ENCODE assay signal across 17 mouse cellular contexts in the genomic region with DNA sequence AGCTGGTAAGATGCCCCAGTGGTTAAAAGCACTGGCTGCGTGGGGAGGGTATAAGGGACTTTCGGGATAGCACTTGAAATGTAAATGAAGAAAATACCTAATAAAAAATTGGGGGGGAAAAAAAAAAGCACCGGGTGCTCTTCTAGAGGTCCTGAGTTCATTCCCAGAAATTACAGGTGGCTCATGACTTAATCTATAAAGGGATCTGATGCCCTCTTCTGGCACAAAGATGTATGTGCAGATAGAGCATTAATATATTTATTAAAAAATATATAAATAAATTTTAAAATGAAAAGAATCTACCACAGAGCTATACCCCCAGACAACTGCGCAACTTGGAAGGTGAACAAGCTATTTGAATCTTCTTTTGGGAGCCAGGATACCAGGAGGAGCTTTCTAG. TPM values are rescaled to one million over a fixed set of nuclear protein-coding genes. Genes with fewer than 3 reads are reported as not detected.
DNase-seq lines count a peak whose midpoint lies in the region; ATAC-seq and TF ChIP-seq lines count a peak whose summit lies in the region.
"Had no signal": no experiment of that assay in that cellular context is flagged by ENCODE, and none has a peak within 500 bp of the region (broad histone marks: within the 10 kb centered on the region; RNA-seq: fewer than 3 reads in every experiment).

No protein-coding gene starts in this region.

- H3K27ac ChIP-seq in forebrain, embryonic 14.5 days (ENCODE audit: low read depth, low read length), result no peak overlapping the region
- H3K27ac ChIP-seq in forebrain, embryonic 12.5 days, result no peak overlapping the region
- no peak overlapping the region for H3K27ac ChIP-seq in left cerebral cortex, adult 2 months
- H3K27ac ChIP-seq in forebrain, embryonic 11.5 days (ENCODE audit: low read depth, low read length), result no peak overlapping the region
- H3K27ac ChIP-seq: limb, embryonic 12.5 days had no signal

- H3K27me3 ChIP-seq in forebrain, embryonic 14.5 days (replicated peaks; ENCODE audit: control insufficient read depth, insufficient read depth, low read length), result no peaks in the 10 kb centered on the region
- H3K27me3 ChIP-seq in forebrain, embryonic 12.5 days, result peaks cover 16% of the 10 kb centered on the region
- no peaks in the 10 kb centered on the region for H3K27me3 ChIP-seq in forebrain, embryonic 11.5 days (ENCODE audit: control insufficient read depth, insufficient read depth, low read length)
- H3K27me3 ChIP-seq: Patski had no signal

- no peak overlapping the region for H3K4me2 ChIP-seq in forebrain, embryonic 14.5 days (ENCODE audit: low read length)
- no peak overlapping the region for H3K4me2 ChIP-seq in forebrain, embryonic 12.5 days
- H3K4me2 ChIP-seq in forebrain, embryonic 11.5 days (ENCODE audit: low read depth, low read length, severe bottlenecking), result no peak overlapping the region
- H3K4me2 ChIP-seq: limb, embryonic 12.5 days had no signal

- no peak overlapping the region for H3K4me3 ChIP-seq in forebrain, embryonic 14.5 days (ENCODE audit: low read depth, low read length)
- no peak overlapping the region for H3K4me3 ChIP-seq in forebrain, embryonic 12.5 days (replicated peaks)
- H3K4me3 ChIP-seq in left cerebral cortex, adult 2 months, result no peak overlapping the region
- no peak overlapping the region for H3K4me3 ChIP-seq in forebrain, embryonic 11.5 days (ENCODE audit: low read depth, low read length)
- H3K4me3 ChIP-seq: limb, embryonic 12.5 days had no signal

- no peaks in the 10 kb centered on the region for H3K9me3 ChIP-seq in forebrain, embryonic 14.5 days (replicated peaks; ENCODE audit: control insufficient read depth, low read length)
- no peaks in the 10 kb centered on the region for H3K9me3 ChIP-seq in forebrain, embryonic 12.5 days
- no peaks in the 10 kb centered on the region for H3K9me3 ChIP-seq in forebrain, embryonic 11.5 days (ENCODE audit: control insufficient read depth, low read length)
- H3K9me3 ChIP-seq: limb, embryonic 12.5 days had no signal

- 26% methylated on average over 4 of the region's 4 CpGs for WGBS in forebrain, embryonic 14.5 days
- 41% methylated on average over 4 of the region's 4 CpGs for WGBS in forebrain, embryonic 12.5 days
- WGBS in forebrain, embryonic 11.5 days, result 35% methylated on average over 4 of the region's 4 CpGs

- TF ChIP-seq POLR2A in brain, embryonic 14.5 days (IDR thresholded peaks at IDR 0.05; ENCODE audit: borderline replicate concordance, extremely low read depth, insufficient read depth, insufficient read length, poor library complexity, severe bottlenecking), result no peak

- H3K9ac ChIP-seq in forebrain, embryonic 14.5 days (ENCODE audit: low read length), result no peak overlapping the region
- no peak overlapping the region for H3K9ac ChIP-seq in forebrain, embryonic 12.5 days
- no peak overlapping the region for H3K9ac ChIP-seq in forebrain, embryonic 11.5 days (ENCODE audit: low read length)
- H3K9ac ChIP-seq: limb, embryonic 12.5 days had no signal

- no peaks in the 10 kb centered on the region for H3K36me3 ChIP-seq in forebrain, embryonic 14.5 days (ENCODE audit: control insufficient read depth, insufficient read depth, low read length)
- H3K36me3 ChIP-seq in forebrain, embryonic 12.5 days (replicated peaks), result no peaks in the 10 kb centered on the region
- no peaks in the 10 kb centered on the region for H3K36me3 ChIP-seq in forebrain, embryonic 11.5 days (ENCODE audit: control insufficient read depth, insufficient read depth, low read length)
- H3K36me3 ChIP-seq: limb, embryonic 12.5 days had no signal

- intact Hi-C loops in left cerebral cortex, adult 2 months (cut with DNase I), result loop anchor here (2.0 kb wide), 1 partner anchor 138 kb away; no protein-coding TSS in a partner anchor
- intact Hi-C loops in left cerebral cortex, postnatal 36 days (cut with DNase I), result no loop called here

- H3K4me1 ChIP-seq in forebrain, embryonic 14.5 days (ENCODE audit: control insufficient read depth, insufficient read depth, low read length), result no peaks in the 10 kb centered on the region
- H3K4me1 ChIP-seq in forebrain, embryonic 12.5 days, result no peaks in the 10 kb centered on the region
- H3K4me1 ChIP-seq in forebrain, embryonic 11.5 days (replicated peaks; ENCODE audit: control insufficient read depth, insufficient read depth, low read length), result no peaks in the 10 kb centered on the region
- H3K4me1 ChIP-seq: limb, embryonic 12.5 days had no signal

- no peak; the same call in 1 of the 2 replicates for ATAC-seq in forebrain, embryonic 14.5 days
- ATAC-seq in forebrain, embryonic 12.5 days (ENCODE audit: low FRiP score), result no peak
- ATAC-seq in forebrain, embryonic 11.5 days (replicated peaks; ENCODE audit: low FRiP score), result no peak
- ATAC-seq: Patski had no signal

- DNase-seq in forebrain, embryonic 14.5 days (ENCODE audit: low spot score), result peak; percentile 59
- DNase-seq in left cerebral cortex, adult 2 months (ENCODE audit: extremely low spot score in 1 of 2, low spot score in 2 of 2), result no peak
- DNase-seq in left cerebral cortex, postnatal 36 days (ENCODE audit: low spot score in 2 of 2), result no peak
- peak; percentile 72 for DNase-seq in 416B (ENCODE audit: low read depth)
- DNase-seq in brain, embryonic 14.5 days (ENCODE audit: low read depth), result peak; percentile 40
- no peak for DNase-seq in adrenal gland, postnatal 25 days
- DNase-seq in forebrain, embryonic 11.5 days (ENCODE audit: low spot score), result no peak
- DNase-seq: cerebellum, adult 9-11 months; heart, postnatal 4 days; kidney, adult 11 months; kidney, postnatal 36 days; thymus, postnatal 4 days had no signal

- TF ChIP-seq CTCF in left cerebral cortex, adult 2 months (IDR thresholded peaks at IDR 0.05), result peak; percentile 65
- no peak for TF ChIP-seq CTCF in brain, embryonic 14.5 days (IDR thresholded peaks at IDR 0.05; ENCODE audit: borderline replicate concordance, extremely low read depth, insufficient read depth, insufficient read length)

RNA-seq across cellular contexts. Expression of a gene that starts 6.8 kb away (rescaled TPM):
- polyA plus RNA-seq in forebrain, embryonic 14.5 days (2014; fragmentation: Nextera tagmentation; extraction: Ambion mirVana), result 7.0 and 7.1 TPM in 2 replicates
- polyA plus RNA-seq in forebrain, embryonic 12.5 days (2016; fragmentation: Nextera tagmentation; extraction: Ambion mirVana), result 17.7 and 23.1 TPM in 2 replicates
- 10 to 100 TPM; 13.7 to 19.6 TPM for total RNA-seq in left cerebral cortex, adult 2 months (2021)
- total RNA-seq in left cerebral cortex, postnatal 36 days (2021), result 10 to 100 TPM; 12.0 to 13.9 TPM
- polyA plus RNA-seq in brain, embryonic 14.5 days (2012; rRNA removed), result 18.5 and 19.6 TPM in 2 replicates
- total RNA-seq in adrenal gland, postnatal 25 days (2021), result 4.6 and 5.2 TPM in 2 replicates
- 16.0 and 17.4 TPM in 2 replicates for polyA plus RNA-seq in forebrain, embryonic 11.5 days (2014; fragmentation: Nextera tagmentation; extraction: Ambion mirVana)

RNA-seq across cellular contexts. Expression of a gene that starts 14.0 kb away (rescaled TPM):
- polyA plus RNA-seq in forebrain, embryonic 14.5 days (2014; fragmentation: Nextera tagmentation; extraction: Ambion mirVana), result 0.25 and 0.32 TPM in 2 replicates
- polyA plus RNA-seq in forebrain, embryonic 12.5 days (2016; fragmentation: Nextera tagmentation; extraction: Ambion mirVana), result not detected in 2 replicates
- total RNA-seq in left cerebral cortex, adult 2 months (2021), result not detected
- total RNA-seq in left cerebral cortex, postnatal 36 days (2021), result not detected
- polyA plus RNA-seq in brain, embryonic 14.5 days (2012; rRNA removed), result 0.52 and 0.67 TPM in 2 replicates
- not detected in 2 replicates for total RNA-seq in adrenal gland, postnatal 25 days (2021)
- polyA plus RNA-seq in forebrain, embryonic 11.5 days (2014; fragmentation: Nextera tagmentation; extraction: Ambion mirVana), result not detected in 2 replicates
- total RNA-seq: adrenal gland, adult 18-20 months; heart, postnatal 4 days had no signal
- polyA plus RNA-seq: limb, embryonic 12.5 days; neural tube, embryonic 11.5 days had no signal

RNA-seq across cellular contexts. Expression of a gene that starts 15.1 kb away (rescaled TPM):
- 2.2 and 2.5 TPM in 2 replicates for polyA plus RNA-seq in forebrain, embryonic 14.5 days (2014; fragmentation: Nextera tagmentation; extraction: Ambion mirVana)
- polyA plus RNA-seq in forebrain, embryonic 12.5 days (2016; fragmentation: Nextera tagmentation; extraction: Ambion mirVana), result 3.2 and 5.2 TPM in 2 replicates
- 10 to 100 TPM; 11.5 to 13.2 TPM for total RNA-seq in left cerebral cortex, adult 2 months (2021)
- total RNA-seq in left cerebral cortex, postnatal 36 days (2021), result 10 to 100 TPM; 12.2 to 12.5 TPM
- polyA plus RNA-seq in brain, embryonic 14.5 days (2012; rRNA removed), result 6.5 and 7.9 TPM in 2 replicates
- 8.3 and 9.4 TPM in 2 replicates for total RNA-seq in adrenal gland, postnatal 25 days (2021)
- 4.1 and 6.5 TPM in 2 replicates for polyA plus RNA-seq in forebrain, embryonic 11.5 days (2014; fragmentation: Nextera tagmentation; extraction: Ambion mirVana)

RNA-seq across cellular contexts. Expression of a gene that starts 15.4 kb away (rescaled TPM):
- polyA plus RNA-seq in forebrain, embryonic 14.5 days (2014; fragmentation: Nextera tagmentation; extraction: Ambion mirVana), result 621 and 797 TPM in 2 replicates
- polyA plus RNA-seq in forebrain, embryonic 12.5 days (2016; fragmentation: Nextera tagmentation; extraction: Ambion mirVana), result 668 and 669 TPM in 2 replicates
- total RNA-seq in left cerebral cortex, adult 2 months (2021), result 100 to 1,000 TPM; 512 to 526 TPM
- total RNA-seq in left cerebral cortex, postnatal 36 days (2021), result 100 to 1,000 TPM; 465 to 510 TPM
- 838 and 897 TPM in 2 replicates for polyA plus RNA-seq in brain, embryonic 14.5 days (2012; rRNA removed)
- total RNA-seq in adrenal gland, postnatal 25 days (2021), result 876 and 1,008 TPM in 2 replicates
- polyA plus RNA-seq in forebrain, embryonic 11.5 days (2014; fragmentation: Nextera tagmentation; extraction: Ambion mirVana), result 797 and 841 TPM in 2 replicates

RNA-seq across cellular contexts. Expression of a gene that starts 41.8 kb away (rescaled TPM):
- 38.5 and 38.6 TPM in 2 replicates for polyA plus RNA-seq in forebrain, embryonic 14.5 days (2014; fragmentation: Nextera tagmentation; extraction: Ambion mirVana)
- 97.4 and 101 TPM in 2 replicates for polyA plus RNA-seq in forebrain, embryonic 12.5 days (2016; fragmentation: Nextera tagmentation; extraction: Ambion mirVana)
- total RNA-seq in left cerebral cortex, adult 2 months (2021), result not detected
- total RNA-seq in left cerebral cortex, postnatal 36 days (2021), result under 1 TPM in 1 of 2 experiments, not detected in 1; 0.54 TPM
- polyA plus RNA-seq in brain, embryonic 14.5 days (2012; rRNA removed), result 14.5 and 23.7 TPM in 2 replicates
- total RNA-seq in adrenal gland, postnatal 25 days (2021), result 2.8 and 4.7 TPM in 2 replicates
- 111 and 116 TPM in 2 replicates for polyA plus RNA-seq in forebrain, embryonic 11.5 days (2014; fragmentation: Nextera tagmentation; extraction: Ambion mirVana)

Comparison
In these comparisons a context has a peak if more than half of its experiments do, and no peak if none do; other contexts are left out.
1. DNase-seq: peak in forebrain, embryonic 14.5 days (single experiment), 416B (single experiment) and brain, embryonic 14.5 days (single experiment); none in left cerebral cortex, adult 2 months (0 of 2), left cerebral cortex, postnatal 36 days (0 of 2), adrenal gland, postnatal 25 days (single experiment) and forebrain, embryonic 11.5 days (single experiment).